Mouse (Mus musculus) cerebellum, postnatal 10 days (tissue): ENCODE results near the gene Sowaha.

Experiments used
- DNase-seq, 2 experiments: peaks; one replicate each; pipeline ENCODE4 v3.0.0; 2021; ENCODE audit warnings: mixed read lengths in 2 of 2

Gene Sowaha

DNA sequence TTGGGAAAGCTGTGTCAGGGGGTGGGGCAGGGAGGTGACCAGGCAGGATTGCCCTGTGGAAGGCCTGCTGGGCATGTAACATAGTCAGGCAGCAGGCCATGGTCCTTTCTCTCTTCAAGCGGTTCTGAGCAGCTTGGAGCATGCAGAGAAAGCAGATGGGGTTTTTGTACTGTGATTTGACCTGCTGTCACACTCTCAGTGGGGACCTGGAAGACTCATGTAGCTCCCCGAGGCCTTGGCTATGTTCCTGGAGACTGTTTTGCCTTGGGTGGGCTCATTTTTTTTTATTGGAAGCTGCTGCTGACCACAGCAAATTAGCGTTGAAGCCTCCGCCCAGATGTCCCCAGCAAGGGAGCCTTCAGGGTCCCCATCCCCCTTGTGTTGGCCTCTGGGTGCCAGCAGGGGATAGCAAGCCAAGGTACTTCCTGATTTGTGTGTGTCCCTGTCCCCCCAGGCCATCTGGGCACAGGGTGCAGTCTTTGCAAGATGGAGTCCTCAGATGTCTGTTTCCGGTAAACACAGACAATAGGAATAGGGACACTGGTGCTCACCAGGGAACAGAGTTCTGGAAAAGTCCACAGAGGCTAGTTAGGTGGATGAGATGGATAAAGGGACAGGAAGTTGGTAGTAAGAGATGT is 25.1 kb upstream of the Sowaha start:
- DNase-seq: peak; percentile 95

DNA sequence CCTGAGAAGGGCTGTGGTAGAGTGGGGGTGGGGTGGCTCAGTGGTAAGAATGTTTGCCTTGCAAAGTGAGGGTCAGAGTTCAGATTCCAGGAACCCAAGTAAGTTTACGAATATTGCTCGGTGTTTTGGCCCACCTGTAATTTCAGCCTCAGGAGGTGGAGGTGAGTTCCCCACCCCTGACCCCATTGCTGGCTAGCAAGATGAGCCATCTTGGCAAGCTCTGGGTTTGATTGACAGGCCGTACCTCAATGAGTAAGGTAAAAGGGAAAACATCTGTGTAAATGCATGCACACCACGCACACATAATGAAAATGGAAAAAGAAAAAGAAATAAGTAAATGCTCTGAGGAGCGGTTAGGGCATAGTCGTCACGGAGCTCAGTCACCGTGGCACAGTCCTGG is 24.3 kb upstream of the Sowaha start:
- DNase-seq: peak; percentile 25 to 29

DNA sequence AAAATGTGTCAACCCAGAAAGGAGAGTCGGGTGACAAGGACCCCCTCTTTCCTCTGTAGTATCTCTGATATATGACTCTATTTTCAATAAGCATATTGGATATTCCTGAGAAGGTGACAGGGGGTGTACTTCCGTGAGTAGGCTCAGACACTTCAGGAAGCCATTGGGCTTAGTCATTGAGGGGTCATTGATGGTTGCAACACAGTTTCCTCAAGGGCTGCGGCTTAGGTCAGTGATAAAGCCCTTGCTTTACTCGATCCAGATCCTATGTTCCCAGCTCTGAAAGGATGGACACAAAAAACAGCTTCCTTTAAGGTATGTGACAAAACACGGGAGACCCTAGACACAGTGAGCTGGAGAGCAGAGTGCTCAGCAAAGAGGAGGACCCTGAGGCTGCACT is 23.7 kb upstream of the Sowaha start:
- DNase-seq: no peak

DNA sequence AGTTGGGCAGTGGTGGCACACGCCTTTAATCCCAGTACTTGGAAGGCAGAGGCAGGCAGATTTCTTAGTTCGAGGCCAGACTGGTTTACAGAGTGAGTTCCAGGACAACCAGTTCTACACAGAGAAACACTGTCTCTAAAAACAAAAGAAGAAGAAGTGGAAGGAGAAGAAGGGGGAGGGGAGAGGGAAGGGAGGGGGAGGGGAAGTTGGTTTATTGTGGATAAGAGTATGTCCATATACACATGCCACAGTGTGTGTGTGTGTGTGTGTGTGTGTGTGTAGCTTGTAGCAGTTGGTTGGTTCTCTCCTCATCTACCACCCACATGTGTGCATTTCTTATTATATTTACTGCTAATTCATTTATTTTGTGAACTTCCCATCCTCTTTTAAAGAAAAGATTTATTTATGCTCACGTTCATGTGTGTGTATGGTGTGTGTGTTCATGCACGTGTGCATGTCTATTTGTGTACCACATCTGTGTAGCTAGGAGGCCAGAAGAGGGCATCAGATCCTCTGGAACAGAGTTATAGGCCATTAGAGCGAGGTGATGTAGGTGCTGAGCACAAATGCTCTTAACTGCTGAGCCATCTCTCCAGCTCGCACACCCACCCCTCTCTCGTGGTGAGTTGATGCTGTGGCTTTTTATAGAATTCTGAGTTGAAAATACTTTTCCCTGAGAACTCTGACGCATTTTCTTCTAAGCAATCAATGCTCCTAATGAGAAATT is 22.1 kb upstream of the Sowaha start:
- no peak for DNase-seq

DNA sequence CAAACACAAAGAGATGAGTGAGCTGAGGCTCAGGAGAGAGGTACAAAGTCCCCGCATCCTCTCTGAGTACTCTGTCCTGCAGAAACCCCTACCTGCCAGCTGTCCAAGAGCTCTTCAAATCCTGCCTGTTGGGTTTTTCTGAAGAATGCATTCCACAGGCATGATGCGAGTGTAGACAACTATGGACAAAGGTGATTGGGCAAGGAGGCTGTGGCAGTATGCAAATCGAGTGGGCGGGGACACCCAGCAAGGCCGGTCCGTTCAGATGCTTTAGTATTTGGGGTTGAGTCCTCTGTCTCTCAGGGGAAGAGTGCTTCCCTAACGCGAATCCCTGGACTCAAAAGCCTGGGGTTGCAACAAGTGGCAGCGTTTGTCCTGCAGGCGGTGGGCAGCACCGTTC is 20.5 kb upstream of the Sowaha start:
- no peak for DNase-seq

DNA sequence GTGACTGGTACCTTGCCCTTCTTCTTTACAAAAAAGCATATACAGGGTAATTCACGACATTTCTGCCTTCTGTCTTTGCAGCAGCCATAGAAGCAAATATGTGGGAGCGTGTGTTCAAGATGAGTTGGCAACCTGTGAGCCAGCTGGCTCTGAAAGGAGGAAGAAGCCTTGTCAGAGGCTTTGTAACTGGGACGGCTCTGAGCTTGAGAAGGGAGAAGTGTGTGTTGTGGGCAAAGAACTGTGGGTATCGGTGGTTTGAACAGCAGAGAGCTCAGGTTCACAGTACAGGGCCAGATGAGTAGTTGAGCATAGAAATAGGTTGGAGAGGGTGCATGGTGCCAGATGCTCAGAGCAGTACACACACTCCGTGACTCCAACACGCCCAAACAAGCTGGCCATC is 16.9 kb upstream of the Sowaha start:
- peak; percentile 46 to 48 for DNase-seq

DNA sequence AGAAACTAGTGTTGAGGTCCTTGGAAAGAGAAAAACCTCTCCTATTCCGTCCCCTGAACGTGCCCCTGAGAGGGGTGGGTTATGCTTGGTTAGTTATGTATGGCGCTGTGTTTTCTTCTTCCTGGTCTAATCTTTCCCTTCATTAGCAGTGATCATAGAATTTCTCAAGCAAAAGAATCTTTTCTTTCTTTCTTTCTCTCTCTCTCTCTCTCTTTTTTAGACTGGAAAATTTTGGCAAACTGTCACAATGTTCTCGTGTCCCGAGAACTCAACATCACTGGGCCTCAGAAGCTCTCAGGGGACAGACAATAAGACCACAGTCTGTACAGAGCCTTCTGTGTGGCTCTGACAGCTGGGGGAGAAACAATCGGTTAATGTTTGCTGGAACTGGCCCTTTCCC is 15.3 kb upstream of the Sowaha start:
- DNase-seq: peak in 1 of 2 experiments; percentile 39

DNA sequence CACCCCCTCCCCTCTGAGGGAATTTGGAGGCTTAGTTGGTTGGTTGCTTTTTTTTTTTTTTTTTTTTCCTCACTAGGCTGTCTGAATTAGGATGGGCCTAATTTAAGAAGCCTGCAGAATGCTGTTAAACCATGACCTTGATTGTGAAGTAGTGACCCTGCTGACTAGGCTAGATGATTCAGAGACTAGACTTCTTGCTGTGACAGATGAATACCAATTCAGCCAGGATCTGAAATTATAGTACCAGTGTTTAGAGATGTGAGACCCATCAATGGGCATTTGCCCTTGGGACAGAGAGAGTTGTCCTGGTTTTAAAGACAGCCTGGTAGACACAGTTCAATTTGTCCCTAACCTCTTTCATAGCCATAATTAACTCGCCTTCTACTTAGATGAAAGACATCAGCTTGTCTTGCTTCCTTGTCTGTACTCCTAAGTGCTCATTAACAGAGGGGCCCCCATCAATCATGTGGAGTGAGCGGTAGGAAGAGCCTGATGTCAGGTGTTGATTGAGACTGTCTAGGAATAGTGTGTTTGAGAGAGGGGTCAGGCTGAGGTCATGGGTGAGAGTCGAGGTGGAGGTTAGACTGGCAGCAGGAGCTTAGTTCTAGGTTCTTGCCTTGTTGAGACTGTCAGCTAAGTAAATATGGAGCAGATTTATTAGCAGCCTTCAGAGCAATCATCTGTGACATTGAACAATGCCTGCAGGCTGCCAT is 13.3 kb upstream of the Sowaha start:
- no peak for DNase-seq

DNA sequence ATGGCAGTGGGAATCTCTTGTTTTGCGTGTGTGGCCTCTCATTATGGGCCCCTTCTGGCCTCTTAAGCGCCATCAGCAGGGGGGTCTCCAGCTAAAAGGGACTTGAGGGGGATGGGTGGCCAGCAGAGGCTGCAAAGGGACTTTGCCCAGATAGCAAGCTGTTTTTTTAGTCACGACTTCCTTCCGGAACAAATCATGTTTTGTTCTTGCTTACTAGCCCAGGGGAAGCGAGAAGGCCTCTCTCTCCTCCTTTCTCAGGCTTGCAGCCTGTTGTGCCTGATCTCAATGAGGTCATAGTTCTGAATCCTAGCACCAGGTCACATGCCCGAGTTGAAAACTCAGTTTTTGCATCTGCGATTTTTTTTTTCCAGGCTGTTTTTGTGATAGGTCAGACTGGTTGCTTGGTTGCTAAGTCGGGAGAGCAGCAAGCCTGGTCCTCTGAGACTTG is 11.9 kb upstream of the Sowaha start:
- peak; percentile 46 to 59 for DNase-seq

DNA sequence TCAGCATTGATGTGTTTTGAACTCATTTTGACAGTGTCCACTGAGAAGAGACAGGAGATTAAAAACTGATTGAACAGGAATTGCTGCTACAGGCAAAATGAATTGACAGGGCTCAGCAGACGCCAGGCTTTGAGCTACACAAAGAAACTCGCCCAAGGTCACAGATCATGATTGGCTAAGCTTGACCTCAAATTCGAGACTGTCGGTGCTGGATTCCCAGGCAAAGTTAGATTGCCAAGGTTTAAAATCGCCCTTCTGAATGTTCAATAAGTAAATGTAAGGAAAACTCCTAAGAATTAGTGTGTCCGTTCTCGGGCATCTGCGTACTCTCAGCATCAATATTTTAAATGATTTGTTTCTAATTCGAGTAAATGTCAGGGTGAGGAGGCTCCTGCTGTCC is 9.3 kb upstream of the Sowaha start:
- no peak for DNase-seq

DNA sequence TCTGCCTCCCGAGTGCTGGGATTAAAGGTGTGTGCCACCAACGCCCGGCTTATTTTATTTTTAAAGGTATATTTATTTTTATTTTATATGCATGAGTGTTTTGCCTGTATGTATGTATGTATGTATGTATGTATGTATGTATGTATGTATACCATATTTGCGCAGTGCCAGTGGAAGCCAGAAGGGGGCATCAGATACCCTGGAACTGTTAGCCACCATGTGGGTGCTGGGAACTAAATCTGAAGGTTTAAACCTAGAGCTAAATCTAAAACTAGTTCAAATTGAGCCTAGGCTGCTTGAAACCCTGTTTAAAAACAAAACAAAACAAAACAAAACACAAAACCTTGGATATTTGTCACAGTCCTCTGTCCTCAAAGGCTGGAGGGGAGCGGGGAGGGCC is 8.9 kb upstream of the Sowaha start:
- DNase-seq: no peak

DNA sequence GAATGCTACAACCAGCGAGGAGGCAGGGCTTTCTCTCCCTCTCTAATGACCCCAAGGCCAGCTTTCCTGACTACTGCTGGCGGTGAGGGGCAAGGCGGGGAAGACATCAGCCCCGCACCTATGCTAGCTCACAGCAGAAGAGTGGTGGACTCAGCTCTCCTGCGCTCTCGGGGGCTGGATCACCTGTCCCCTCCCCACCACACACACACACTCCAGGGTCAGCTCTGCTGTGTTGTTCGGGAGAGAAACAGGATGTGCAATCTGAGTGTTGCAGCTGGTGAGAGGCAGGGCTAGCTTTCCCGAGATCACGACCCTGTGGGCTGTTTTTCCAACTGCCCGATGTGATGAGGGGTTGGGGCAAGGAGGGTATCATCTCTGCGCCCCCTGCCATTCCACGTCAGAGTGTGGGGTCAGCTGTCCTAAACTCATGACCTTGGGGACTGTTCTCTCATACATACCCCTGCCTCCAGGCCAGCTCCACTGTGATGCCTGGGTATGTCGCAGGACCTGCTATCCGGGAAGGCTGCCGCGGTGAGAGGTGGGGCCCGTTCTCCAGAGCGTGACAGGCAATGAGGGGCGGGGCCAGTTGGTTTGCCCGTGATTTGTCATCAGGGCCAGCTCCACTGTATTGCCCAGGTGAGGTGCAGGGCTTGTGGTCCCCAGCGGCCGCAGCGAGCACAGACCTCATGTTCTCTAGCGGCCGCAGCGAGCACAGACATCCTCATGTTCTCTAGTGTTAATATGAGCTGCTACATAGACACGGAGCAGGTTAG is 6.9 kb upstream of the Sowaha start:
- peak; percentile 58 to 62 for DNase-seq

DNA sequence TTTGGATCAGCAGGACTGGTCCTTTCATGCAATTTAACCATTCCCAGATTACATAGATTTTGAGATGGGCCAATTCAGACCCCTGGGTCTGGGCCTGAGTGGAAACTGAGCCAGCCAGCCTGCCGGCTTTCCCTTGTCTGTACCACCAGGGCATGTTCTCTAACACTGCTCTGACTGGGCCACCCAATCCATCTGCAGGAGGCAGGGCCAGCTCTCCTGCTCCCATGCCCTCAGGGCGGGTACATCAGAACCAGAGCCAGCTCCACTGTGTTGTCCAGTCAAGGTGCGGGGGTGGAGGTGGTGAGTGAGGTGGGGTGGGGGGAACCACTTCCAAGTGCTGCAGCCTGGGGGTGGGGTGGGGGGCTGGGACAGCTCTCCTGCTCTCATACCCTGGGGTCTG is 6.3 kb upstream of the Sowaha start:
- no peak for DNase-seq

DNA sequence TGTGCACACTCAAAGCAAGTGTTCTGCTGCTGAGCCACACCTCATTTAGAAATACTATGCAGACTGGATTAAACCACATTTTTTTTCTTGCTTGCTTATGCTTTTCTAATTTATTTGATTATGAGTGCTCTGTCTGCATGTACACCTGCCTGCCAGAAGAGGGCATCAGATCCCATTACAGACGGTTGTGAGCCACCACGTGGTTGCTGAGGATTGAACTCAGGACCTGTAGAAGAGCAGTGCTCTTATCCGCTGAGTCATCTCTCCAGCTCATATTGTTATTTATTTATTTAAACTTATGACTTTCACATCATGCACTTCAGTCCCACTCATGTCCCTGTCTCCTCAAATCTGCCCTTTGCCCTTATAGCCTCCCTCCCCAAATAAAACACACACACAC is 5.6 kb upstream of the Sowaha start:
- DNase-seq: no peak

DNA sequence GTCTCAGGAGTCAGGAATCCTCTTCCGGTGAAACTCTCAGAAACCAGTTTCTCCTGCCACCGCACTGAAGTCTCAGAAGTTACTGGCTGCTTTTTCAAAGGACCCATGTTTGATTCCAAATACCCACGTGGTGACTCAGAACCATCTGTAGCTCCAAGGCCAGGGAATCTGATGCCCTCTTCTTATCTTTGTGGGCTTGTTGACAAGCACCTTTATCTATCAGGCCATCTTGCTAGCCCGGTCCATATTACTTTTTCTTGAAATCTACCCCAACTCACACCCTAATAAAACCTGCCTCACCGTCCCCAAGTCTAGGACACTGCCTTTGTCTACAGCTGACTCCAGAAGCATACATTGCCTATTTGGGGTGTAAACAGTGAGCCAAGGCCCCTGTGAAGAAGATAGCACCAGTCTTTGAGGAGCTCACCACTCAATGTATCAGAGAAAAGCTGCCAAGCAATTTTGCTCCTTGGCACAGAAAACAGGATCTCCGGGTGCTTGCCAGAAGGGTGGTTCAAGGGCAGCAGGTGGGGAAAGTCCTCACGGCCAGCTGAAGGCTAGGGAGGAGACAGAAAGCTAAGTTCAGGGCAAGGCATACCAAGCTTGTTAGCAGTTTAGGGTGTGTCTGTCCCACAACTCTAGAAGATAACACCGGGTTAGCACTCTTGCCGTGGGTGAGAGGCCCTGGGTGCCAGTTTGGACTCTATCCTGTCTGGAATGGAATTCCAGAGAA is 3.3 kb upstream of the Sowaha start:
- DNase-seq: peak; percentile 61 to 77

DNA sequence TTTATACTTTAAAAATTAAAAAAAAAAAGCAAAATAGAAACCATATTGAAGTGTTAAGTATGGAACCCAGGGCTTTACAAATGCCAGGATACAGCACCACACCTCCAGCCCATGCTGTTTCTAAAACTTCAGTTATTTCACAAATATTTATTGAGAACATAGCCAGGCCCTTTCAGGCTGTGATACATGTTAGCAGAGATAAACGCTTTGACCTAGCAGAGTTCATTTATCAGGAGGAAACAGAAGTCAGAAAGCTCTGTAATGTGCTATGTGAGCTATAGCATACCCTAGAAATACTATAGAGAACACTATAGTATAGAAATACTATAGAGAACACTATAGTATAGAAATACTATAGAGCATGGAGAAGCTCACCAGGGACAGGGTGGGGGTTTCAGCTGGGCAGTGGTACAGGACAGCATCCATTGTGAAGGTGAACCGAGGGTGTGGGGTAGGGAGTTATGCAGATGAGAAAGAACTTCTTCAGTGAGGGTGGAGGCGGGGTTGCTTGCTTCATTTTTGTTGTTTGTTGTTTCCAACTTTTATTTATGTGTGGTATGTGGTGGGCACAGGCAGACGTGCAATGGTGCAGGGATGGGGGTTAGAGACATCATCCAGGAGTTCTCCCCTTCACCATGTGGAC is 1.1 kb upstream of the Sowaha start:
- no peak for DNase-seq

DNA sequence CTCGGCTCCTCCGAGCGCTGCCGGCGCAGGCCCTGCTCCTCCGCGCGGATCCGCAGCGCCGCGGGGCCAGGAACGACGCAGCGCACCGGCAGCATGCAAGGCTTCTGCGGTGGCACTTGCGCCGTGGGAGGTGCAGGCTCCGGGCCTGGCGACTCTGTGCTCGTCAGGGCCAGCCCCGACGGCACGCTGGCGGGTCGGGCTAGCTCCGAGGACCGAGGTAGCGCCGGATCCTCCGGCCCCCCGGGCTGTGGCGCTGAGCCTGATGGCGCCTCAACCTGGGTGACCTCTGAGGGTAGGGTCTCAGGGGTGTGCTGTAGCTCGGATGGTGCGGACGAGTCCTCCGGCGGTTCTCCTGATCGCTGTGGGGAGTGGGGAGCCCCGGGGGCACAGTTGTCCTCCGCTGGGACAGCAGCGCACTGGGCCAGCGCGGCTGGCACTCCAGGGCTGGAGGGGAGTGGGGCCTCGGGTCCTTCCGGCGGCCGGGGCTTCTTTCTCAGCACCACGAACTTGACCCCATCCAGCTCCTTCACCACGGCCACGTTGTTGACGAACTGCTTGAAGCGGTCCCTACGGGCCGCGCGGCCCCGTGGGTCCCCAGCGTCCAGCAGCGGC is 797 bp downstream of the Sowaha start:
- peak; percentile 57 to 60 for DNase-seq

DNA sequence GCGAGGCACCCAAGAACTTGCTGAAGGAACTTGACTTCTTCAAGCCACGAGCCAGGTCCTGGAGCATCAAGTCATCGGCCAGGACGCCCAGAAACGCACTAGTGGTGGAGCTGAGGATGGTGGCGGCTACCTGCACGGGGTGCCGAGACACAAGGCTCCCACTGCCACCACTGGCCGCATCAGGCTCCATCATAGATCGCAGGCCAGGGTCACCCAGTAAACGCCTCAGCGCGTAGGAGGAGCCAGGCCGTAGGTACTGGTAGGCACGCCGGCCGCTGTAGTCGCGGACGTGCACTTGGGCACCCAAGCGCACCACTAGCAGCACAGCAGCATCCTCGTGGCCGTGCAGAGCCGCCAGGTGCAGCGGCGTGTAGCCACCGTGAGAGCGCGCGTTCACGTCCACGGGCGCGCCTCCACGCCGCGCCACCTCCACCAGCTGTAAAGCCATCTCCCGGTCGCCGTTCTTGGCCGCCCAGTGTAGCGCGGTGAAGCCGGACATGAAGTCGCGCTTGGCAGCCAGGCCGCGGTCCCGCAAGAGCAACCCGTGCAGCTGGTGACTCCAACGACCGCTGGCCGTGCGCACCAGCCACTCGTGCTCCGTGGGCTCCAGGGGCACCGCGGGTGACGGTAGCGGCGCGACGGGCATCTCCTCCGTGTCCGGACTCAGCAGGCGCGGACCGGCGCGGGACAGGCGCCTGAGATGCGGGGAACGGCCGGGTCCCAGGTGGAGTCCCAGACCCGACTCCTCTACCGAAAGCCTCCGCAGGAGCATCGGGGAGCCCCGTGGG is 1.5 kb downstream of the Sowaha start:
- peak; percentile 45 to 58 for DNase-seq

DNA sequence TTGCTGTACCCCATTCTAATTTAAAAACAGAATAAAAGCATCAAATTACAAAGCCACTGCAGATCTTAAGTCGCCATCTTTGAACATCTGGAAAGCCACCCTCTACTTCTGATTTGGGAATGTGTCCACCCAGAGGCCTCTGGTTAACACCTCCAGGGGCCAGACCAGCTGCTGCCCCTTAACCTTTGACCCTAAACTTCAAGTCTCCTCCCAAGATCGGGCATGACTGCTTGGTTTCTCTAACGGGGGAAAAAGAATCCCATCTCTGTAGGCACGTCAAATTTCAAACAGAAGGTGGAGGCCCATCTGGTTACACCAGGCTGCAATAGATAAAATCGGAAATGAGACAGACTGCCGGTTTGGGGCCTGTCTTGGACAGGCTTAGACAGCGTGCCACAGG is 2.2 kb downstream of the Sowaha start:
- no peak for DNase-seq

DNA sequence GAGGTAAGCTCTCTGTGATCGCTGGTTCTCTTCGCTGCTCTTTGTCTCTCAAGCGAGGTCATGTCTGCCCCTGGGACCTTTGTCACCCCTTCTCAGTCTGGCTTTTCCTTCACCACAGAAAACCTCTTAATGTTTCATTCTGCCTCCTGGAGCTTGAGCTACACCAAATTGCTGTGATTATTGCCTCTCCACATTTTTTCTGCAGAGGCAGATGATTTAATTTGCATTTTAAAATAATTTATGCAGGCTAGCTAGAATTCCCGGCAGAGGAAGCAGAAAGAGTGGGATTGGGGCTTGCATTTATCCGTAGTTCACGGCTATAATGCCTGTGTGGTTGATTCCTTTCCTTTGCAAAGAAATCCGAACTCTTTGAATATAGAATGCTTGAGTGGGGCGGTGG is 4.5 kb downstream of the Sowaha start:
- DNase-seq: no peak

DNA sequence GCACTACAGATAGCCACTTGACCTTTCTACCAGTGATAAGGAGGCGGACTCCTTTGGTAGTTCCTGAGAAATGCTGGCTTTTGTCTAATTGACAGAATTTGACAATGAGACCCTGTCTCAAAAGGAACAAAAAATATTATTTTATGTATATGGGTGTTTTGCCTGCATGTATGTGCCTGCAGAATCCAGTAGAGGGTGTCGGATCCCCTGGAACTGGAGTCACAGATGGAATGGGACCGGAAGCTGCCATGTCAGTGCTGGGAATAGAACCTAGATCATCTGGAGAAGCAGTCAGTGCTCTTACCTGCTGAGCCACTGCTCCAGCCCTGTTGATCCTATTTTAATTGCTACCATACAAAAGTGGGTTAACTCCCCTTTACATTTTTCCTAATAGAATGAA is 7.4 kb downstream of the Sowaha start:
- no peak for DNase-seq
